Mouse (Mus musculus) CH12.LX (cell line): ENCODE measurements around the gene Plaur. TPM values are rescaled to one million over a fixed set of nuclear protein-coding genes. Genes with fewer than 3 reads are reported as not detected.

Source experiments
- DNase-seq: peaks from one replicate; pipeline ENCODE4 v3.0.0-alpha.2; 2013; ENCODE audit errors: extremely low read depth
- H3K27ac ChIP-seq: 2 replicates; pipeline ENCODE4 v1.5.1; 2012; ENCODE audit warnings: low read depth, mild to moderate bottlenecking, control low read depth, moderate library complexity; ENCODE audit not compliant: insufficient read depth
- H3K27me3 ChIP-seq: replicated peaks from 2 replicates; pipeline ENCODE3; 2012; ENCODE audit warnings: inconsistent platforms
- H3K36me3 ChIP-seq, 2 experiments: replicated peaks in 1 of 2; 2 replicates each; pipeline versions ENCODE3 to v1.6.1; 2012; ENCODE audit warnings: inconsistent platforms in 1 of 2, low read length in 1 of 2, mild to moderate bottlenecking in 1 of 2, mixed read lengths in 1 of 2, moderate library complexity in 1 of 2; ENCODE audit not compliant: control insufficient read depth in 1 of 2, insufficient read depth in 1 of 2
- H3K4me1 ChIP-seq, 2 experiments: 2 replicates each; pipeline ENCODE4 v1.6.1; 2012; ENCODE audit warnings: inconsistent platforms in 1 of 2, moderate library complexity in 1 of 2; ENCODE audit not compliant: insufficient read depth in 2 of 2, control insufficient read depth in 1 of 2
- H3K4me2 ChIP-seq: 2 replicates; pipeline ENCODE4 v1.6.1; 2012; ENCODE audit warnings: low read depth, mild to moderate bottlenecking, control low read depth; ENCODE audit not compliant: poor library complexity, insufficient read depth, severe bottlenecking
- H3K4me3 ChIP-seq, 3 experiments: fragments of 150-350 bp in 1 of 3; sonication (generic) in 1 of 3; replicated peaks in 1 of 3; 2 replicates each; pipeline versions ENCODE3 to v1.5.1; 2011 to 2012; ENCODE audit warnings: low read depth in 2 of 3, low read length in 2 of 3, mild to moderate bottlenecking in 2 of 3, moderate library complexity in 2 of 3, control low read depth in 1 of 3, improper control_type of control experiment in 1 of 3, inconsistent platforms in 1 of 3, mixed read lengths in 1 of 3; ENCODE audit not compliant: poor library complexity in 1 of 3
- H3K79me2 ChIP-seq: replicated peaks from 2 replicates; pipeline ENCODE4 v1.6.1; 2012; ENCODE audit warnings: mild to moderate bottlenecking, moderate library complexity; ENCODE audit not compliant: control insufficient read depth, poor library complexity, insufficient read depth, severe bottlenecking; ENCODE audit errors: extremely low read depth
- H3K9ac ChIP-seq: 2 replicates; pipeline ENCODE4 v1.6.1; 2012; ENCODE audit warnings: low read depth, mild to moderate bottlenecking, control low read depth, moderate library complexity; ENCODE audit not compliant: insufficient read depth
- H3K9me3 ChIP-seq: replicated peaks from 2 replicates; pipeline ENCODE3; 2012; ENCODE audit warnings: low read length, inconsistent platforms, mixed read lengths
- BHLHE40 ChIP-seq: IDR thresholded peaks from 2 replicates; pipeline ENCODE4 v1.6.1; 2011; ENCODE audit warnings: mild to moderate bottlenecking, low read depth, low read length, improper control_type of control experiment
- CHD2 ChIP-seq: IDR thresholded peaks from 2 replicates; pipeline ENCODE4 v1.6.1; 2011; ENCODE audit warnings: low read length, improper control_type of control experiment
- E2F4 ChIP-seq: IDR thresholded peaks from 2 replicates; pipeline ENCODE4 v1.6.1; 2011; ENCODE audit warnings: low read depth, low read length, improper control_type of control experiment; ENCODE audit not compliant: insufficient replicate concordance
- EP300 ChIP-seq: IDR thresholded peaks from 2 replicates; pipeline ENCODE4 v1.6.1; 2011; ENCODE audit warnings: low read length, improper control_type of control experiment
- ETS1 ChIP-seq: conservative IDR thresholded peaks from 2 replicates; pipeline ENCODE4 v1.6.1; 2012; ENCODE audit warnings: low read depth, mild to moderate bottlenecking, inconsistent platforms, low read length, improper control_type of control experiment, moderate library complexity
- HCFC1 ChIP-seq: IDR thresholded peaks from 2 replicates; pipeline ENCODE4 v1.6.1; 2012; ENCODE audit warnings: low read depth, mild to moderate bottlenecking, inconsistent platforms, low read length, improper control_type of control experiment
- IRF4 ChIP-seq: IDR thresholded peaks from 2 replicates; pipeline ENCODE4 v1.6.1; 2014; ENCODE audit warnings: low read depth, mild to moderate bottlenecking, inconsistent platforms, low read length, improper control_type of control experiment
- JUN ChIP-seq: IDR thresholded peaks from 2 replicates; pipeline ENCODE4 v1.6.1; 2011; ENCODE audit warnings: low read depth, mild to moderate bottlenecking, low read length, improper control_type of control experiment, moderate library complexity; ENCODE audit not compliant: insufficient read depth
- JUND ChIP-seq: conservative IDR thresholded peaks from 2 replicates; pipeline ENCODE4 v1.6.1; 2011; ENCODE audit warnings: low read depth, low read length, improper control_type of control experiment
- KAT2A ChIP-seq: IDR thresholded peaks from 2 replicates; pipeline ENCODE4 v1.6.1; 2012; ENCODE audit warnings: low read length, improper control_type of control experiment, inconsistent platforms; ENCODE audit not compliant: insufficient replicate concordance
- MAFK ChIP-seq: IDR thresholded peaks from 2 replicates; pipeline ENCODE4 v1.6.1; 2011; ENCODE audit warnings: low read length, improper control_type of control experiment; ENCODE audit not compliant: insufficient replicate concordance
- MAX ChIP-seq: IDR thresholded peaks from 2 replicates; pipeline ENCODE4 v1.6.1; 2011; ENCODE audit warnings: low read length, improper control_type of control experiment
- MEF2A ChIP-seq: IDR thresholded peaks from 2 replicates; pipeline ENCODE4 v1.6.1; 2014; ENCODE audit warnings: low read depth, mild to moderate bottlenecking, inconsistent platforms, low read length, improper control_type of control experiment, borderline replicate concordance
- MYC ChIP-seq: IDR thresholded peaks from 2 replicates; pipeline ENCODE4 v1.6.1; 2011; ENCODE audit warnings: low read depth, mild to moderate bottlenecking, improper control_type of control experiment, low read length
- NELFE ChIP-seq: IDR thresholded peaks from 2 replicates; pipeline ENCODE4 v1.6.1; 2011; ENCODE audit warnings: low read depth, low read length, improper control_type of control experiment
- POLR2A ChIP-seq: IDR thresholded peaks from 2 replicates; pipeline ENCODE4 v1.6.1; 2011; ENCODE audit warnings: low read depth, mild to moderate bottlenecking, improper control_type of control experiment, low read length
- POLR2AphosphoS2 ChIP-seq: IDR thresholded peaks from 2 replicates; pipeline ENCODE4 v1.6.1; 2011; ENCODE audit warnings: low read depth, low read length, improper control_type of control experiment
- RCOR1 ChIP-seq: conservative IDR thresholded peaks from 2 replicates; pipeline ENCODE4 v1.6.1; 2012; ENCODE audit warnings: low read depth, mild to moderate bottlenecking, inconsistent platforms, low read length, improper control_type of control experiment
- SIN3A ChIP-seq: IDR thresholded peaks from 2 replicates; pipeline ENCODE4 v1.6.1; 2012; ENCODE audit warnings: low read length, improper control_type of control experiment, inconsistent platforms
- TBP ChIP-seq: conservative IDR thresholded peaks from 2 replicates; pipeline ENCODE4 v1.6.1; 2011; ENCODE audit warnings: low read depth, low read length, improper control_type of control experiment
- TCF12 ChIP-seq: IDR thresholded peaks from 2 replicates; pipeline ENCODE4 v1.6.1; 2014; ENCODE audit warnings: low read depth, mild to moderate bottlenecking, inconsistent platforms, low read length, improper control_type of control experiment
- UBTF ChIP-seq: IDR thresholded peaks from 2 replicates; pipeline ENCODE4 v1.6.1; 2012; ENCODE audit warnings: low read depth, mild to moderate bottlenecking, inconsistent platforms, low read length, improper control_type of control experiment, moderate library complexity
- USF1 ChIP-seq: IDR thresholded peaks from 2 replicates; pipeline ENCODE4 v1.6.1; 2014; ENCODE audit warnings: low read depth, mild to moderate bottlenecking, inconsistent platforms, low read length, improper control_type of control experiment
- USF2 ChIP-seq: conservative IDR thresholded peaks from 2 replicates; pipeline ENCODE4 v1.6.1; 2011; ENCODE audit warnings: low read depth, low read length, improper control_type of control experiment
- ZC3H11A ChIP-seq: IDR thresholded peaks from 2 replicates; pipeline ENCODE4 v1.6.1; 2012; ENCODE audit warnings: low read depth, mild to moderate bottlenecking, inconsistent platforms, low read length, improper control_type of control experiment
- ZMIZ1 ChIP-seq: IDR thresholded peaks from 2 replicates; pipeline ENCODE4 v1.6.1; 2012; ENCODE audit warnings: low read depth, mild to moderate bottlenecking, inconsistent platforms, low read length, improper control_type of control experiment
- ZNF384 ChIP-seq: IDR thresholded peaks from 2 replicates; pipeline ENCODE4 v1.6.1; 2012; ENCODE audit warnings: low read depth, low read length, improper control_type of control experiment, inconsistent platforms
- dilution Hi-C: fragments of 300-500 bp; cut with MboI; formaldehyde crosslinking; loops from 2 replicates; pipeline ENCODE4 v1.14.3; 2020; ENCODE audit warnings: low sequenced_read_pairs; ENCODE audit not compliant: extremely low pct_unique_long_range_greater_than_20kb, extremely low pct_ligation_motif_present
- in situ Hi-C: fragments of 300-500 bp; cut with MboI; formaldehyde crosslinking; loops from 3 replicates; pipeline ENCODE4 v1.14.3; 2019; ENCODE audit warnings: low sequenced_read_pairs, low pct_ligation_motif_present, low pct_unique_long_range_greater_than_20kb, mixed read lengths
- polyA plus RNA-seq: library from polyadenylated mRNA; unstranded; fragments of >175 nt; gene quantifications from 2 replicates; pipeline ENCODE4 v1.2.1, GENCODE M21; 2012; ENCODE audit warnings: low read depth; ENCODE audit not compliant: insufficient read length
- total RNA-seq, 2 experiments: library from RNA; depleted of rRNA; stranded (reverse); fragments of 300-350 nt in 1 of 2; fragments of >200 nt in 1 of 2; gene quantifications; 2 replicates each; pipeline ENCODE4 v1.2.3; 2012 to 2014

Plaur gene
- total and polyA plus RNA-seq, 3 experiments = 0.13 to 0.72 (median 0.26) TPM

GRCm38 (mm10) chr7:24442313-24442712 lies 20.0 kb upstream of the Plaur start:
- no peaks in the 10 kb centered on the region for H3K36me3 ChIP-seq
- peaks cover 13% of the 10 kb centered on the region for H3K9me3 ChIP-seq
- H3K9ac ChIP-seq = no peak overlapping the region
- peak; percentile 77 for DNase-seq
- peak overlapping the region; percentile 47 for H3K4me2 ChIP-seq
- H3K27me3 ChIP-seq = peaks cover 16% of the 10 kb centered on the region
- no peaks in the 10 kb centered on the region for H3K79me2 ChIP-seq
- no peak overlapping the region for H3K4me3 ChIP-seq
- in situ Hi-C loops (no loop called here), dilution Hi-C loops (no loop called here)
- H3K4me1 ChIP-seq = peaks cover 22 to 48% of the 10 kb centered on the region in 2 experiments
- peak; percentile 80 for TF ChIP-seq MAX
- peak; percentile 70; the same call in 1 of the 2 replicates for TF ChIP-seq TCF12
- TF ChIP-seq RCOR1 = no peak
- peak; percentile 62 for TF ChIP-seq MAFK
- peak; percentile 67; the same call in 1 of the 2 replicates for TF ChIP-seq MYC
- TF ChIP-seq TBP = 0 out of 2 replicates have a peak, but pooled peaks have one; percentile 17
- no peak for TF ChIP-seq POLR2AphosphoS2
- TF ChIP-seq ETS1 = peak; percentile 84
- no peak for TF ChIP-seq ZNF384
- TF ChIP-seq JUND = 0 out of 2 replicates have a peak, but pooled peaks have one; percentile 14
- peak; percentile 68; the same call in 1 of the 2 replicates for TF ChIP-seq MEF2A
- TF ChIP-seq POLR2A = no peak
- TF ChIP-seq IRF4 = peak; percentile 93
- peak; percentile 91 for TF ChIP-seq BHLHE40
- TF ChIP-seq KAT2A = no peak
- TF ChIP-seq JUN = no peak
- TF ChIP-seq UBTF = 0 out of 2 replicates have a peak, but pooled peaks have one; percentile 27
- TF ChIP-seq EP300 = peak; percentile 90
- TF ChIP-seq, all 38 proteins: peak for 12
- no peak overlapping the region for H3K27ac ChIP-seq

DNA sequence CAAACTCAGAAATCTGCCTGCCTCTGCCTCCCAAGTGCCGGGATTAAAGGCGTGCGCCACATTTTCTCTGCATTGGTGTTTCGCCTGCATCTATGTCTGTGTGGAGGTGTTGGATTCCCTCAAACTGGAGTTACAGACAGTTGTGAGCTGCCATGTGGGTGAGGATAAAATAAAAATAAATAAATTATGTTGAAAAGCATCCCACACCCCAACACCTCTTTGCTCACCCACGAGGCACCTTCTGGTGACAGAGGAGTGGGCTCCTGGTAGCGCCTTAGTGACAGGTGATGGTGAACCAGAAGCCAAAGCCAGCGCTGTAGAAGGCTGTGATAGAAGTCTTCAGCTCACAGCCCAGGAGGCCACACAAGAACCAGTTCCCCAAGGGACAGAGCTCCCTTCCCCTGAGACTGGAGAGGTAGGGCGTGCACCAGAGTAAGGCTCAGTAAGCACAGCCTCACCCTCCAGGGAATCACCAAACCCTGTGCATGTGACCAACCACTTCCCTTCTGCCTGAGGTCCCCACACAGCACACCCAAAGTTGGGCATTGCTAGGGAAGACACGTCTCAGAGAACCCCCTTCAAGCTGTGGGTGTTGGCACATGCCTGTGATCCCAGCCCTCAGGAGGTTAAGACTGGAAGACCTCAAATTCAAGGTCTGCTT lies 16.9 kb upstream of the Plaur start:
- dilution Hi-C loops (no loop called here), in situ Hi-C loops (no loop called here)
- Histone ChIP-seq H3K4me2 (0 out of 2 replicates have a peak overlapping the region, but pooled peaks have one; percentile 4), H3K27me3 (peaks cover 24% of the 10 kb centered on the region), H3K9ac (no peak overlapping the region), H3K36me3 (no peaks in the 10 kb centered on the region), H3K9me3 (peaks cover 15% of the 10 kb centered on the region), H3K27ac (no peak overlapping the region), H3K4me1 (peaks cover 24 to 68% of the 10 kb centered on the region in 2 experiments), H3K79me2 (no peaks in the 10 kb centered on the region), H3K4me3 (no peak overlapping the region)
- DNase-seq = peak; percentile 92
- TF ChIP-seq CHD2 = peak; percentile 45; the same call in 1 of the 2 replicates
- TF ChIP-seq MYC = 0 out of 2 replicates have a peak, but pooled peaks have one; percentile 66
- TF ChIP-seq HCFC1 = no peak
- no peak for TF ChIP-seq IRF4
- TF ChIP-seq BHLHE40 = peak; percentile 96
- no peak for TF ChIP-seq E2F4
- peak; percentile 61; the same call in 1 of the 2 replicates for TF ChIP-seq MAFK
- TF ChIP-seq MEF2A = 0 out of 2 replicates have a peak, but pooled peaks have one; percentile 29
- TF ChIP-seq ETS1 = peak; percentile 78
- TF ChIP-seq EP300 = peak; percentile 84
- no peak for TF ChIP-seq ZC3H11A
- TF ChIP-seq USF2 = peak; percentile 50; the same call in 1 of the 2 replicates
- peak; percentile 54 for TF ChIP-seq USF1
- TF ChIP-seq SIN3A = peak; percentile 40; the same call in 1 of the 2 replicates
- 0 out of 2 replicates have a peak, but pooled peaks have one; percentile 31 for TF ChIP-seq ZMIZ1
- no peak for TF ChIP-seq NELFE
- peak; percentile 70; the same call in 1 of the 2 replicates for TF ChIP-seq TCF12
- peak; percentile 73; the same call in 1 of the 2 replicates for TF ChIP-seq MAX
- peak; percentile 80 for TF ChIP-seq KAT2A
